Mouse (Mus musculus): ENCODE results near the gene Ivns1abp. TPM values are rescaled to one million over a fixed set of nuclear protein-coding genes. Genes with fewer than 3 reads are reported as not detected.
A peak's percentile ranks its signal among the peaks of the same experiment; 100 is the strongest.

Ivns1abp gene
- polyA plus RNA-seq, 2 experiments, result 208 to 235 TPM

DNA sequence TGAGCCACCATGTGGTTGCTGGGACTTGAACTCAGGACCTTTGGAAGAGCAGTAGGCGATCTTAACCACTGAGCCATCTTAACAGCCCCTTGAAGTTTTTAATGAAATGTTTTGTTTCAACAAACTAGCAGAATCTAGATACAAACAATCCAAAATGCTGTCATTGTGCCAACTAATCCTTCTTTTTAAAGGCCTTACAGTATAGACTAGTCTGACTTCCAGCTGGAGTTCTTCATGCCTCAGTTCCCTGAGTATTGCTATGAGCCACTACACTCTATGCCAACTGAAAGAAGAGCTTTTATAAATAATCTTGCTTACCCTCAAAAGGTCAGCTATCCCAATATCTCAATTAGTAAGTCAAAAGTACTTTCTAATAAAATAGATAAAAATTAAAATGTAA is 28.5 kb downstream of the Ivns1abp start:
- H3K9ac ChIP-seq (ENCODE audit: low read depth, low read length, severe bottlenecking), result no peak overlapping the region
- no peak for TF ChIP-seq POLR2A (IDR thresholded peaks at IDR 0.05; ENCODE audit: borderline replicate concordance, extremely low read depth, insufficient read depth, insufficient read length)
- H3K27ac ChIP-seq (replicated peaks; ENCODE audit: low read depth, low read length), result no peak overlapping the region
- no peaks in the 10 kb centered on the region for H3K27me3 ChIP-seq (ENCODE audit: control insufficient read depth, insufficient read depth, low read length)
- no peaks in the 10 kb centered on the region for H3K9me3 ChIP-seq (ENCODE audit: control insufficient read depth, low read length)
- no peaks in the 10 kb centered on the region for H3K4me1 ChIP-seq (ENCODE audit: control insufficient read depth, insufficient read depth, low read length)
- 95% methylated on average over 1 of the region's 1 CpGs for WGBS
- no peak overlapping the region for H3K4me3 ChIP-seq (replicated peaks; ENCODE audit: low read length)
- H3K36me3 ChIP-seq (ENCODE audit: control insufficient read depth, insufficient read depth, low read length), result peaks cover 38% of the 10 kb centered on the region
- ATAC-seq (ENCODE audit: low FRiP score, low read depth) (no peak), DNase-seq (ENCODE audit: low spot score) (no peak)
- no peak overlapping the region for H3K4me2 ChIP-seq (replicated peaks; ENCODE audit: low read depth, low read length, severe bottlenecking)

GRCm38 (mm10) chr1:151377353-151377752 is 33.1 kb downstream of the Ivns1abp start:
- Histone ChIP-seq H3K27me3 (ENCODE audit: control insufficient read depth, insufficient read depth, low read length) (no peaks in the 10 kb centered on the region), H3K4me2 (replicated peaks; ENCODE audit: low read depth, low read length, severe bottlenecking) (no peak overlapping the region), H3K4me1 (ENCODE audit: control insufficient read depth, insufficient read depth, low read length) (no peaks in the 10 kb centered on the region), H3K36me3 (ENCODE audit: control insufficient read depth, insufficient read depth, low read length) (peaks cover 17% of the 10 kb centered on the region; the same call in 1 of the 2 replicates), H3K9ac (ENCODE audit: low read depth, low read length, severe bottlenecking) (no peak overlapping the region), H3K4me3 (replicated peaks; ENCODE audit: low read length) (no peak overlapping the region), H3K9me3 (ENCODE audit: control insufficient read depth, low read length) (no peaks in the 10 kb centered on the region), H3K27ac (replicated peaks; ENCODE audit: low read depth, low read length) (no peak overlapping the region)
- ATAC-seq (ENCODE audit: low FRiP score, low read depth) (no peak), DNase-seq (ENCODE audit: low spot score) (no peak)
- TF ChIP-seq POLR2A (IDR thresholded peaks at IDR 0.05; ENCODE audit: borderline replicate concordance, extremely low read depth, insufficient read depth, insufficient read length), result no peak
- 86% methylated on average over 3 of the region's 3 CpGs for WGBS

GRCm38 (mm10) chr1:151390029-151390428 is 45.8 kb downstream of the Ivns1abp start:
- H3K36me3 ChIP-seq (ENCODE audit: control insufficient read depth, insufficient read depth, low read length), result peaks cover 35% of the 10 kb centered on the region
- no peaks in the 10 kb centered on the region for H3K9me3 ChIP-seq (ENCODE audit: control insufficient read depth, low read length)
- no peak overlapping the region for H3K27ac ChIP-seq (replicated peaks; ENCODE audit: low read depth, low read length)
- 94% methylated on average over 1 of the region's 1 CpGs for WGBS
- no peaks in the 10 kb centered on the region for H3K27me3 ChIP-seq (ENCODE audit: control insufficient read depth, insufficient read depth, low read length)
- ATAC-seq (ENCODE audit: low FRiP score, low read depth) (no peak), DNase-seq (ENCODE audit: low spot score) (no peak)
- no peak for TF ChIP-seq POLR2A (IDR thresholded peaks at IDR 0.05; ENCODE audit: borderline replicate concordance, extremely low read depth, insufficient read depth, insufficient read length)
- no peaks in the 10 kb centered on the region for H3K4me1 ChIP-seq (ENCODE audit: control insufficient read depth, insufficient read depth, low read length)
- H3K9ac ChIP-seq (ENCODE audit: low read depth, low read length, severe bottlenecking), result no peak overlapping the region
- no peak overlapping the region for H3K4me3 ChIP-seq (replicated peaks; ENCODE audit: low read length)
- H3K4me2 ChIP-seq (replicated peaks; ENCODE audit: low read depth, low read length, severe bottlenecking), result no peak overlapping the region

- WGBS, result 45% methylated on average over 3 of the region's 3 CpGs
- ATAC-seq (ENCODE audit: low FRiP score, low read depth) (0 out of 2 replicates have a peak, but pooled peaks have one; percentile 53), DNase-seq (ENCODE audit: low spot score) (peak; percentile 6)
- H3K4me2 ChIP-seq (replicated peaks; ENCODE audit: low read depth, low read length, severe bottlenecking), result no peak overlapping the region
- peak overlapping the region; percentile 34; the same call in 1 of the 2 replicates for H3K27ac ChIP-seq (replicated peaks; ENCODE audit: low read depth, low read length)
- peaks cover 37% of the 10 kb centered on the region for H3K36me3 ChIP-seq (ENCODE audit: control insufficient read depth, insufficient read depth, low read length)
- peaks cover 4% of the 10 kb centered on the region; the same call in 1 of the 2 replicates for H3K4me1 ChIP-seq (ENCODE audit: control insufficient read depth, insufficient read depth, low read length)
- no peaks in the 10 kb centered on the region for H3K27me3 ChIP-seq (ENCODE audit: control insufficient read depth, insufficient read depth, low read length)
- H3K4me3 ChIP-seq (replicated peaks; ENCODE audit: low read length), result no peak overlapping the region
- no peaks in the 10 kb centered on the region for H3K9me3 ChIP-seq (ENCODE audit: control insufficient read depth, low read length)
- TF ChIP-seq POLR2A (IDR thresholded peaks at IDR 0.05; ENCODE audit: borderline replicate concordance, extremely low read depth, insufficient read depth, insufficient read length), result no peak
- no peak overlapping the region for H3K9ac ChIP-seq (ENCODE audit: low read depth, low read length, severe bottlenecking)
Measured at GRCm38 (mm10) chr1:151409827-151410226, 65.5 kb downstream of the Ivns1abp start.

Other genes with a start within 250 kb of the Ivns1abp start
- gene Gm47985, start 161.9 kb upstream of the Ivns1abp start, polyA plus RNA-seq (2012; rRNA removed), result 0.08 and 0.15 TPM in 2 replicates
- not detected in 2 replicates for gene Gm47985, start 161.9 kb upstream of the Ivns1abp start, polyA plus RNA-seq (2014; fragmentation: Nextera tagmentation; extraction: Ambion mirVana)
- 0.06 and 0.08 TPM in 2 replicates for gene Gm8947, start 152.1 kb upstream of the Ivns1abp start, polyA plus RNA-seq (2012; rRNA removed)
- 0.23 TPM in 1 of 2 replicates, not detected in the other for gene Gm8947, start 152.1 kb upstream of the Ivns1abp start, polyA plus RNA-seq (2014; fragmentation: Nextera tagmentation; extraction: Ambion mirVana)
- gene Gm47995, start 146.0 kb upstream of the Ivns1abp start, polyA plus RNA-seq (2012; rRNA removed), result 0.06 TPM in 1 of 2 replicates, not detected in the other
- not detected in 2 replicates for gene Gm47995, start 146.0 kb upstream of the Ivns1abp start, polyA plus RNA-seq (2014; fragmentation: Nextera tagmentation; extraction: Ambion mirVana)
- gene 3110040M04Rik, start 140.4 kb upstream of the Ivns1abp start, polyA plus RNA-seq (2012; rRNA removed), result not detected in 2 replicates
- gene 3110040M04Rik, start 140.4 kb upstream of the Ivns1abp start, polyA plus RNA-seq (2014; fragmentation: Nextera tagmentation; extraction: Ambion mirVana), result not detected in 2 replicates
- 0.06 TPM in 1 of 2 replicates, not detected in the other for gene Gm47996, start 134.3 kb upstream of the Ivns1abp start, polyA plus RNA-seq (2012; rRNA removed)
- gene Gm47996, start 134.3 kb upstream of the Ivns1abp start, polyA plus RNA-seq (2014; fragmentation: Nextera tagmentation; extraction: Ambion mirVana), result not detected in 2 replicates
- gene Swt1, start 84.0 kb downstream of the Ivns1abp start, polyA plus RNA-seq (2012; rRNA removed), result 13.9 and 27.8 TPM in 2 replicates
- 19.2 and 21.1 TPM in 2 replicates for gene Swt1, start 84.0 kb downstream of the Ivns1abp start, polyA plus RNA-seq (2014; fragmentation: Nextera tagmentation; extraction: Ambion mirVana)
- gene Trmt1l, start 84.1 kb downstream of the Ivns1abp start, polyA plus RNA-seq (2012; rRNA removed), result 29.3 and 33.8 TPM in 2 replicates
- 34.2 and 42.5 TPM in 2 replicates for gene Trmt1l, start 84.1 kb downstream of the Ivns1abp start, polyA plus RNA-seq (2014; fragmentation: Nextera tagmentation; extraction: Ambion mirVana)
- gene Rnf2, start 156.5 kb downstream of the Ivns1abp start, polyA plus RNA-seq (2012; rRNA removed), result 90.5 and 106 TPM in 2 replicates
- gene Rnf2, start 156.5 kb downstream of the Ivns1abp start, polyA plus RNA-seq (2014; fragmentation: Nextera tagmentation; extraction: Ambion mirVana), result 108 and 109 TPM in 2 replicates
- gene Fam129a, start 226.7 kb downstream of the Ivns1abp start, polyA plus RNA-seq (2012; rRNA removed), result 9.8 and 11.1 TPM in 2 replicates
- 13.9 and 14.7 TPM in 2 replicates for gene Fam129a, start 226.7 kb downstream of the Ivns1abp start, polyA plus RNA-seq (2014; fragmentation: Nextera tagmentation; extraction: Ambion mirVana)

All from limb, embryonic 14.5 days (tissue).